Mouse (Mus musculus) liver, embryonic 15.5 days (tissue): ENCODE measurements around the gene Rab11a. TPM values are rescaled to one million over a fixed set of nuclear protein-coding genes. Genes with fewer than 3 reads are reported as not detected.
A peak's percentile ranks its signal among the peaks of the same experiment; 100 is the strongest.

Source experiments
- ATAC-seq: fragments of 200-750 bp; cut with Nextera tagmentation; 2 replicates; pipeline ENCODE4 v1.8.0; 2017; ENCODE audit warnings: moderate number of reproducible peaks, mild to moderate bottlenecking, moderate library complexity; ENCODE audit not compliant: insufficient read depth
- H3K27ac ChIP-seq: fragments of 300-500 bp; sonication (generic); replicated peaks from 2 replicates; pipeline ENCODE4 v1.5.1; 2015; ENCODE audit warnings: mild to moderate bottlenecking, inconsistent platforms
- H3K27me3 ChIP-seq: fragments of 300-500 bp; sonication (generic); 2 replicates; pipeline ENCODE4 v1.6.1; 2015; ENCODE audit warnings: mild to moderate bottlenecking, inconsistent platforms
- H3K36me3 ChIP-seq: fragments of 300-500 bp; sonication (generic); replicated peaks from 2 replicates; pipeline ENCODE4 v1.6.1; 2015; ENCODE audit warnings: moderate library complexity, mild to moderate bottlenecking, inconsistent platforms
- H3K4me1 ChIP-seq: fragments of 300-500 bp; sonication (generic); replicated peaks from 2 replicates; pipeline ENCODE4 v1.6.1; 2015; ENCODE audit warnings: inconsistent platforms
- H3K4me2 ChIP-seq: fragments of 300-500 bp; sonication (generic); 2 replicates; pipeline ENCODE4 v1.6.1; 2015; ENCODE audit warnings: moderate library complexity, mild to moderate bottlenecking, inconsistent platforms
- H3K4me3 ChIP-seq: fragments of 300-500 bp; sonication (generic); replicated peaks from 2 replicates; pipeline ENCODE4 v1.5.1; 2015; ENCODE audit warnings: mild to moderate bottlenecking, inconsistent platforms
- H3K9ac ChIP-seq: fragments of 300-500 bp; sonication (generic); 2 replicates; pipeline ENCODE4 v1.6.1; 2015; ENCODE audit warnings: moderate library complexity, mild to moderate bottlenecking, inconsistent platforms
- H3K9me3 ChIP-seq: fragments of 300-500 bp; sonication (generic); replicated peaks from 2 replicates; pipeline ENCODE4 v1.6.1; 2016; ENCODE audit warnings: inconsistent platforms
- WGBS: fragments of 180-500 bp; shearing (Covaris S2); methylation state at CpG from one replicate; pipeline ENCODE4 v1.1.7; 2015; ENCODE audit warnings: mixed read lengths; ENCODE audit not compliant: insufficient replicate concordance; 5-methylcytosine and 5-hydroxymethylcytosine counted together
- polyA plus RNA-seq: library from polyadenylated mRNA; unstranded; fragments of >200 nt; fragmentation: Nextera tagmentation; extraction: Ambion mirVana; gene quantifications from 2 replicates; pipeline ENCODE4 v1.2.1, GENCODE M21; 2015

Rab11a gene
- polyA plus RNA-seq, 1 experiment from 2014 or later = 214 TPM

- no peaks in the 10 kb centered on the region for H3K36me3 ChIP-seq
- H3K4me3 ChIP-seq = no peak overlapping the region
- no peak overlapping the region for H3K27ac ChIP-seq
- no peaks in the 10 kb centered on the region for H3K9me3 ChIP-seq
- no peak overlapping the region for H3K9ac ChIP-seq
- 72% methylated on average over 8 of the region's 8 CpGs for WGBS
- H3K4me1 ChIP-seq = peaks cover 26% of the 10 kb centered on the region
- no peaks in the 10 kb centered on the region for H3K27me3 ChIP-seq
- no peak overlapping the region for H3K4me2 ChIP-seq
- ATAC-seq = no peak
Measured at GRCm38 (mm10) chr9:64773254-64773653, 35.7 kb upstream of the Rab11a start.

DNA sequence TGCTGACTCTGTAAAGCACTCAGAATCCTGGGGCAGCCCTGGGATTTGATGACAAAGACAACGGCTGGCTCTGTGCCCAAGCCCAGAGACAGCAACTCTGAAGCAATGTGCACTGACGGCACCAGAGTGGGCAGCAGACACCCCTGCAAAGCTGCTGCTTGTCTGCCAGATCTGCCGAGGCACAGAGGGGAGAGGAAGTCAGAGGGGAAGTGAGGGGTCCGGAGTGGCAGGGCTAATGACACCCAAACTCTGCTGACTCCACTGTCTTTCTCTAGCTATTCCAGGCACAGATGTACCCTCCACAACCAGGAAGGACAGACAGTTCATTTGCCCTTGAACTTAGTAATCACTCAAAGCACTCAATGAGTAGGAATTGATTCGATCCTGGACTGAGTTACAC, 33.7 kb upstream of the Rab11a start:
- Histone ChIP-seq H3K4me1 (peaks cover 26% of the 10 kb centered on the region), H3K4me3 (no peak overlapping the region), H3K27me3 (no peaks in the 10 kb centered on the region), H3K27ac (no peak overlapping the region), H3K36me3 (no peaks in the 10 kb centered on the region), H3K4me2 (no peak overlapping the region), H3K9me3 (no peaks in the 10 kb centered on the region), H3K9ac (no peak overlapping the region)
- ATAC-seq = peak; percentile 31; the same call in 1 of the 2 replicates
- 14% methylated on average over 5 of the region's 5 CpGs for WGBS

- H3K4me1 ChIP-seq = peaks cover 22% of the 10 kb centered on the region
- 60% methylated on average over 5 of the region's 5 CpGs for WGBS
- no peak for ATAC-seq
Measured at GRCm38 (mm10) chr9:64770411-64770849, 32.9 kb upstream of the Rab11a start.

GRCm38 (mm10) chr9:64769911-64770310, 32.4 kb upstream of the Rab11a start:
- 81% methylated on average over 6 of the region's 6 CpGs for WGBS
- H3K4me2 ChIP-seq = no peak overlapping the region

More at GRCm38 (mm10) chr9:64770411-64770849, 32.9 kb upstream of the Rab11a start:
- Histone ChIP-seq H3K36me3 (no peaks in the 10 kb centered on the region), H3K27ac (no peak overlapping the region), H3K9me3 (no peaks in the 10 kb centered on the region), H3K4me3 (no peak overlapping the region), H3K9ac (no peak overlapping the region), H3K27me3 (no peaks in the 10 kb centered on the region), H3K4me2 (no peak overlapping the region)

GRCm38 (mm10) chr9:64769066-64769695, 31.6 kb upstream of the Rab11a start:
- no peak for ATAC-seq
- WGBS = 60% methylated on average over 9 of the region's 9 CpGs
- no peak overlapping the region for H3K4me3 ChIP-seq
- no peak overlapping the region for H3K9ac ChIP-seq
- H3K27ac ChIP-seq = no peak overlapping the region
- peaks cover 16% of the 10 kb centered on the region for H3K4me1 ChIP-seq
- H3K9me3 ChIP-seq = no peaks in the 10 kb centered on the region
- H3K36me3 ChIP-seq = no peaks in the 10 kb centered on the region
- H3K27me3 ChIP-seq = no peaks in the 10 kb centered on the region
- no peak overlapping the region for H3K4me2 ChIP-seq

More at GRCm38 (mm10) chr9:64769911-64770310, 32.4 kb upstream of the Rab11a start:
- H3K4me1 ChIP-seq = peaks cover 19% of the 10 kb centered on the region
- no peaks in the 10 kb centered on the region for H3K27me3 ChIP-seq
- no peak overlapping the region for H3K27ac ChIP-seq
- no peaks in the 10 kb centered on the region for H3K9me3 ChIP-seq
- no peak overlapping the region for H3K4me3 ChIP-seq
- H3K36me3 ChIP-seq = no peaks in the 10 kb centered on the region
- H3K9ac ChIP-seq = no peak overlapping the region
- ATAC-seq = no peak

GRCm38 (mm10) chr9:64767796-64768195, 30.2 kb upstream of the Rab11a start:
- H3K36me3 ChIP-seq = no peaks in the 10 kb centered on the region
- 22% methylated on average over 1 of the region's 1 CpGs for WGBS
- ATAC-seq = no peak
- H3K9ac ChIP-seq = no peak overlapping the region
- H3K27me3 ChIP-seq = no peaks in the 10 kb centered on the region
- H3K4me3 ChIP-seq = no peak overlapping the region
- H3K4me2 ChIP-seq = no peak overlapping the region
- no peak overlapping the region for H3K27ac ChIP-seq
- H3K4me1 ChIP-seq = peaks cover 12% of the 10 kb centered on the region; the same call in 1 of the 2 replicates
- H3K9me3 ChIP-seq = no peaks in the 10 kb centered on the region

DNA sequence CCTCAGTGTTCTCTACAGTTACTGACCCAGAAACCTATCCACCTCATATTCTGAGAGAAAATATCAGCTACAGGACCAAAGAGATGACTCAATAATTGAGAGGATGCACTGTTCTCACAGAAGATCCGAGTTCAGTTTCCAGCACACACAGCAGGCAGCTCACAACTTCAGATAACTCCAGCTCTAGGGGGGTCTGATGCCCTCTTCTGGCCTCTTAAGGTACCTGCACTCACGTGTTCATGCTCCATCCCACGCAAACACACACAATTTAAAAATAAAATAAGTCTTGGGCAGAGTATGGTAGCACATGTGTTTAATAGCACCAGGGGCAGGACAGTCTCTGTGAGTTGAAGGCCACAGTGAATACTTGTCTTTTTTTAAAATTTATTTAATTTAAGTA, 28.6 kb upstream of the Rab11a start:
- Histone ChIP-seq H3K4me1 (peaks cover 11% of the 10 kb centered on the region; the same call in 1 of the 2 replicates), H3K9ac (no peak overlapping the region), H3K36me3 (no peaks in the 10 kb centered on the region), H3K4me3 (no peak overlapping the region), H3K27ac (no peak overlapping the region), H3K27me3 (no peaks in the 10 kb centered on the region), H3K9me3 (no peaks in the 10 kb centered on the region), H3K4me2 (no peak overlapping the region)
- ATAC-seq = no peak
- 76% methylated on average over 3 of the region's 3 CpGs for WGBS

DNA sequence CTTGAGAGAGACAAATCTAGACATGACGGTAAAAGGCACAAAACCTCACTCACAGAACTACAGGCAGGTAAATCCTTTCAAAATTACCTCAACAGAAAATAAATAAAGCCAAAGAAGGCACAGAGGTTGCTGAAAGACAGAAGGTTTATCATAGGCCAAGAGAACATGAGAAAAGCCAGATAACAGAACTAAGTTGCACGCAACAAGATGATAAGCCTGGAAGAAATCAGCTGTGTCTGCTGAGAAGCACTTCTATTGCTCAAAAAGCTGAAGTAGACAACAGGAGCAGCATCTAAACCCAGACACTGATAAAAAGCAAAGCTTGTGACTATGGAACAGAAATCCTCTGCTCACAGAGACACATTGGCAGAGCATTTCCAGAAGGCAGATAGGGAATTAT, 27.3 kb upstream of the Rab11a start:
- 48% methylated on average over 2 of the region's 2 CpGs for WGBS
- no peak for ATAC-seq
- no peak overlapping the region for H3K27ac ChIP-seq

DNA sequence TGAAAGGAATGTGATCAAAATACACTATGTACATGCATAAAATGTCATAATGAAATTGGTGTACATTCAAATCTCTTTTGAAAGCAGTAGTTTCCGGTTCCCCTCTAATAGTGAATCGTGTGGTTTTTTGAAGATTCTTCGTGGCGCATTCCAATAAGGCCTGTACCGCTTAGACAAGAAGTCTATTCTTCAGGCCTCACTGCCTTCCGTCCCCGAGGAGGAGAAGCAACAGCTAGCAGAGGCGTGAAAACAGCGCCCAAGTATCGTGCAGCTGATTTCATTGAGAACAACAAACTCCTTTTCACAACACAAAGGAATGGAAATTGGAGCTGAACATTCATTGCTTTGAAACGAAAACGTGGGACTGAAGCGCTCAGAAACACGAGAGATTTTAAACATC, 20.5 kb upstream of the Rab11a start:
- no peak for ATAC-seq

More for the DNA sequence above, 27.3 kb upstream of the Rab11a start:
- Histone ChIP-seq H3K36me3 (no peaks in the 10 kb centered on the region), H3K4me2 (no peak overlapping the region), H3K9ac (no peak overlapping the region), H3K9me3 (no peaks in the 10 kb centered on the region), H3K4me3 (no peak overlapping the region), H3K4me1 (0 out of 2 replicates have a peak, but pooled peaks cover 5% of the 10 kb centered on the region), H3K27me3 (no peaks in the 10 kb centered on the region)

DNA sequence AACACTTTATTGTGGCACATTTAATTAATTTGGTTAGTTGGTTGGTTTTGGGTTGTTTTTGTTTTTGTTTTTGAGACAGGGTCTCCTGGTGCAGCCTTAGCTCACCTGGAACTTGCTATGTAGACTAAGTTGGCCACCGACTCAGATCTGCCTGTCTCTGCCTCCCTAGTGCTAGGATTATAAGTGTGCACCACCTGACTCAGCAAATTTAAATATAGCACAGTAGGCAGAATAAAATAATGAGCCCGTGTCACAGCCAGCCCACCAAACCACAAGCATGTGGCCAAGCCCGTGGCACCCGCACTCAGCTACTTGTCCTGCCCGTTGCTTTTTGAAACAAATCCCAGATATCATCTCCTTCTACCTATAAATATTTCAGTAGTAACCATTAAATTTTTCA, 15.0 kb upstream of the Rab11a start:
- no peak overlapping the region for H3K4me3 ChIP-seq
- H3K27me3 ChIP-seq = no peaks in the 10 kb centered on the region
- no peaks in the 10 kb centered on the region for H3K4me1 ChIP-seq
- no peaks in the 10 kb centered on the region for H3K36me3 ChIP-seq
- WGBS = 32% methylated on average over 5 of the region's 5 CpGs
- H3K4me2 ChIP-seq = no peak overlapping the region
- ATAC-seq = no peak
- no peaks in the 10 kb centered on the region for H3K9me3 ChIP-seq
- no peak overlapping the region for H3K9ac ChIP-seq
- H3K27ac ChIP-seq = no peak overlapping the region

More for the DNA sequence above, 20.5 kb upstream of the Rab11a start:
- H3K36me3 ChIP-seq = no peaks in the 10 kb centered on the region
- no peaks in the 10 kb centered on the region for H3K4me1 ChIP-seq
- H3K27me3 ChIP-seq = no peaks in the 10 kb centered on the region
- no peak overlapping the region for H3K4me2 ChIP-seq
- 78% methylated on average over 14 of the region's 14 CpGs for WGBS
- no peak overlapping the region for H3K4me3 ChIP-seq
- H3K9me3 ChIP-seq = no peaks in the 10 kb centered on the region
- H3K27ac ChIP-seq = no peak overlapping the region
- no peak overlapping the region for H3K9ac ChIP-seq

- no peak overlapping the region for H3K9ac ChIP-seq
- WGBS = 24% methylated on average over 6 of the region's 6 CpGs
- H3K4me1 ChIP-seq = no peaks in the 10 kb centered on the region
- no peaks in the 10 kb centered on the region for H3K9me3 ChIP-seq
- H3K27me3 ChIP-seq = no peaks in the 10 kb centered on the region
- no peak overlapping the region for H3K4me3 ChIP-seq
- no peaks in the 10 kb centered on the region for H3K36me3 ChIP-seq
- no peak for ATAC-seq
- no peak overlapping the region for H3K4me2 ChIP-seq
- no peak overlapping the region for H3K27ac ChIP-seq
Measured at GRCm38 (mm10) chr9:64749314-64749713, 11.8 kb upstream of the Rab11a start.

DNA sequence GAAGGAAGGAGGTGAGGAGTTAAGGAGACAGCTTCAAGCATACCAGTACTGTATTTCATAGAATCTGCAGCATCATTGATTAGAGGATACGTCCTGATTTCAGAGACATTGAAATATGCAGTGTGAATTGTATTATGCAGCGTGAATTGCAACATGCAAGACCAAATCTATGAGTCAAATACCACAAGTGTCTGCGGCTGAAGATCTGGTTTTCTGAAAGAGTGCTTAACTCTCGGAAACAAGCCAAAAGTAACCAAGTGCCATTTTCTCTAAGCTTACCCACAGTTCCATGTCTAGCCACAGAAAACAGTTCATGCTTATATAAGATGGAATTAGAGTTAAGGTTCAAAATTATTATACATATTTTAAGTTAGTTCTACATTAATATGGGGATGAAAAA, 10.2 kb upstream of the Rab11a start:
- H3K9me3 ChIP-seq = no peaks in the 10 kb centered on the region
- no peak overlapping the region for H3K4me2 ChIP-seq
- H3K27ac ChIP-seq = no peak overlapping the region
- H3K4me1 ChIP-seq = no peaks in the 10 kb centered on the region
- ATAC-seq = no peak
- H3K36me3 ChIP-seq = no peaks in the 10 kb centered on the region
- H3K4me3 ChIP-seq = no peak overlapping the region
- WGBS = 64% methylated on average over 4 of the region's 4 CpGs
- H3K9ac ChIP-seq = no peak overlapping the region
- H3K27me3 ChIP-seq = no peaks in the 10 kb centered on the region
